Mouse (Mus musculus) thymus, postnatal 36 days (tissue): ENCODE measurements around the gene Ifi27l2a.
"Not testable (repeated sequence)": the region's sequence is repeated elsewhere in the genome, so short reads cannot be mapped to it uniquely, and the experiment has no call there.

ENCODE experiments used
- DNase-seq, 2 experiments: peaks; one replicate each; pipeline ENCODE4 v3.0.0; 2022; ENCODE audit warnings: mixed read lengths in 2 of 2

Ifi27l2a gene

GRCm38 (mm10) chr12:103443524-103443923, at the start of gene Ifi27l2a:
TSS of gene Ifi27l2a (minus strand) at chr12:103443680.
- peak; percentile 26 to 44 for DNase-seq

GRCm38 (mm10) chr12:103492767-103493166, 49.3 kb upstream of the Ifi27l2a start:
- peak; percentile 38 to 49 for DNase-seq

GRCm38 (mm10) chr12:103491091-103491730, 47.7 kb upstream of the Ifi27l2a start:
- no peak for DNase-seq

- no peak for DNase-seq
These were observed 44.3 kb upstream of the Ifi27l2a start for GRCm38 (mm10) chr12:103487750-103488149.

GRCm38 (mm10) chr12:103487276-103487675, 43.8 kb upstream of the Ifi27l2a start:
- no peak for DNase-seq

- DNase-seq, result no peak
These were observed 43.2 kb upstream of the Ifi27l2a start for GRCm38 (mm10) chr12:103486726-103487125.

GRCm38 (mm10) chr12:103484200-103484972, 40.9 kb upstream of the Ifi27l2a start:
- not testable (repeated sequence) for DNase-seq

GRCm38 (mm10) chr12:103482781-103483180, 39.3 kb upstream of the Ifi27l2a start:
- DNase-seq, result no peak

GRCm38 (mm10) chr12:103481671-103482070, 38.2 kb upstream of the Ifi27l2a start:
- no peak for DNase-seq

- no peak for DNase-seq
These were observed 34.1 kb upstream of the Ifi27l2a start for GRCm38 (mm10) chr12:103477461-103478015.

- DNase-seq, result no peak
These were observed 33.4 kb upstream of the Ifi27l2a start for GRCm38 (mm10) chr12:103476779-103477389.

GRCm38 (mm10) chr12:103474481-103474880, 31.0 kb upstream of the Ifi27l2a start:
- no peak for DNase-seq

GRCm38 (mm10) chr12:103457140-103457539, 13.7 kb upstream of the Ifi27l2a start, which contains the start of gene Ifi27l2b:
TSS of gene Ifi27l2b (minus strand) at chr12:103457223.
- no peak for DNase-seq

GRCm38 (mm10) chr12:103456727-103457126, 13.2 kb upstream of the Ifi27l2a start:
- not testable (repeated sequence) for DNase-seq

- no peak for DNase-seq
These were observed 9.9 kb upstream of the Ifi27l2a start for GRCm38 (mm10) chr12:103453361-103453760.

GRCm38 (mm10) chr12:103445060-103445459, 1.6 kb upstream of the Ifi27l2a start:
- DNase-seq, result no peak

GRCm38 (mm10) chr12:103444261-103444660, 781 bp upstream of the Ifi27l2a start:
- DNase-seq, result not testable (repeated sequence)

GRCm38 (mm10) chr12:103437601-103438000, 5.9 kb downstream of the Ifi27l2a start:
- no peak for DNase-seq

GRCm38 (mm10) chr12:103434861-103435260, 8.6 kb downstream of the Ifi27l2a start:
- DNase-seq, result no peak

GRCm38 (mm10) chr12:103433986-103434731, 9.3 kb downstream of the Ifi27l2a start, which contains the start of gene Ifi27:
TSS of gene Ifi27 (plus strand) at chr12:103434211.
- peak; percentile 44 to 66 for DNase-seq

GRCm38 (mm10) chr12:103433430-103433829, 10.1 kb downstream of the Ifi27l2a start:
- DNase-seq, result no peak

GRCm38 (mm10) chr12:103426710-103427109, 16.8 kb downstream of the Ifi27l2a start:
- DNase-seq, result peak in 1 of 2 experiments; percentile 30
